Mouse (Mus musculus) heart, adult 2 months (tissue): ENCODE data around the gene Sirt3.

ENCODE experiments used
- EP300 ChIP-seq: fragments of 200-500 bp; IDR thresholded peaks from 2 replicates; pipeline ENCODE4 v1.6.1; 2011; ENCODE audit warnings: low read depth, low read length, control low read depth; ENCODE audit not compliant: insufficient read depth
- POLR2A ChIP-seq: fragments of 200-500 bp; IDR thresholded peaks from 2 replicates; pipeline ENCODE4 v1.6.1; 2011; ENCODE audit warnings: mild to moderate bottlenecking, low read depth, low read length, control low read depth; ENCODE audit not compliant: insufficient read depth

DNA sequence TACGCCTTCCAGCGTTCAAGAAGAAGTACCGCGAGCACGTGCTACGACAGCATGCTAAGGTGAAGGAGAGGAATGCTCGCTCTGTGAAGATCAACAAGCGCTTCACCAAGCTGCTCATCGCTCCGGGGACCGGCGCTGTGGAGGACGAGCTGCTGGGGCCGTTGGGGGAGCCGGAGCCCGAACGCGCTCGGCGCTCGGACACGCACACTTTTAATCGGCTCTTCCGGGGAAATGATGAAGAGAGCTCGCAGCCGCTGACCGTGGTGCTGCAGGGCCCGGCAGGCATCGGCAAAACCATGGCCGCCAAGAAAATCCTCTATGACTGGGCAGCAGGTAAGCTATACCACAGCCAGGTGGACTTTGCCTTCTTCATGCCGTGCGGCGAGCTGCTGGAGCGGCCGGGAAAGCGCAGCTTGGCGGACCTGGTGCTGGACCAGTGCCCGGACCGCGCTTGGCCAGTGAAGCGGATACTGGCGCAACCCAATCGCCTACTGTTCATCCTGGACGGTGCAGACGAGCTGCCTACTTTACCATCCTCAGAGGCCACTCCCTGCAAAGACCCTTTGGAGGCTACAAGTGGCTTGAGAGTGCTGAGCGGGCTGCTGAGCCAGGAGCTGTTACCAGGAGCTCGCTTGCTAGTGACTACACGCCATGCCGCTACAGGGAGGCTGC lies 40.4 kb upstream of the Sirt3 start:
- TF ChIP-seq POLR2A: no peak
- TF ChIP-seq EP300: no peak
